Mouse (Mus musculus): ENCODE measurements at regions not wholly inside any gene's neighbourhood (a gene's known extent, or its start where the extent isn't known, plus 50 kb on each side); places are given as distances from the start of the nearest gene placed in this dataset.

- no peak for TF ChIP-seq CTCF (IDR thresholded peaks at IDR 0.05; ENCODE audit: low read depth)
- no peak for TF ChIP-seq EP300 (optimal IDR thresholded peaks at IDR 0.05)
Observed at GRCm38 (mm10) chr5:106003321-106004291, 127.2 kb downstream of the Zfp326 start.
